Mouse (Mus musculus) B cell, adult (primary cell): ENCODE measurements around the gene Bmt2. TPM values are rescaled to one million over a fixed set of nuclear protein-coding genes. Genes with fewer than 3 reads are reported as not detected.

Source experiments
- total RNA-seq: library from RNA; stranded (reverse); gene quantifications from 4 replicates; pipeline ENCODE4 v1.2.4, GENCODE M21; 2023; ENCODE audit not compliant: inconsistent age

Gene Bmt2
- 27.5 to 32.2 TPM (median 30.2 TPM) in 4 replicates for total RNA-seq

GRCm38 (mm10) chr6:13677818-13678282, at the start of gene Bmt2:
Gene Bmt2, minus strand, starts transcription at chr6:13677966.

GRCm38 (mm10) chr6:13607621-13608493, 69.9 kb downstream of the Bmt2 start, which contains the start of gene Tmem168:
Gene Tmem168, minus strand, starts transcription at chr6:13608100.

Other genes starting within 250 kb of the Bmt2 start
- 49.6 to 63.2 TPM (median 56.3 TPM) in 4 replicates for gene Tmem168, start 69.9 kb downstream of the Bmt2 start, total RNA-seq
- 0.39 to 0.93 TPM (median 0.82 TPM) in 4 replicates for gene Gpr85, start 162.0 kb upstream of the Bmt2 start, total RNA-seq
- gene 2610001J05Rik, start 193.6 kb upstream of the Bmt2 start, total RNA-seq = 32.8 to 43.7 TPM (median 39.3 TPM) in 4 replicates